ENCODE assay signal across 8 mouse cellular contexts in genomic region chr12:19387706-19388105, GRCm38 (mm10).
DNase-seq lines count a peak whose midpoint lies in the region; ATAC-seq lines count a peak whose summit lies in the region.
"Not testable (repeated sequence)": the region's sequence is repeated elsewhere in the genome, so short reads cannot be mapped to it uniquely, and the experiment has no call there.

No protein-coding gene starts in this region.

- H3K4me3 ChIP-seq in forebrain, embryonic 11.5 days (ENCODE audit: low read depth, low read length), result peak overlapping the region; percentile 28
- peak overlapping the region; percentile 41 for H3K4me3 ChIP-seq in heart, embryonic 11.5 days (ENCODE audit: low read depth, low read length)

- not testable (repeated sequence) for H3K4me2 ChIP-seq in forebrain, embryonic 11.5 days (ENCODE audit: low read depth, low read length, severe bottlenecking)
- peak overlapping the region; percentile 44 for H3K4me2 ChIP-seq in heart, embryonic 11.5 days

- peak; percentile 10 to 23 for DNase-seq in adrenal gland, adult 18-20 months (ENCODE audit: low spot score in 2 of 2)
- DNase-seq in forebrain, embryonic 11.5 days (ENCODE audit: low spot score), result not testable (repeated sequence)
- peak; percentile 9 for DNase-seq in kidney, adult 11 months
- DNase-seq in left cerebral cortex, adult 8-10 months (ENCODE audit: low spot score in 2 of 2), result peak; percentile 1 to 8
- peak; percentile 63 for DNase-seq in lung, postnatal 10 days
- peak; percentile 4 for DNase-seq in retina, postnatal 1 day
- peak; percentile 26 to 34 for DNase-seq in urinary bladder, adult 18-20 months (ENCODE audit: low spot score in 2 of 2)

- peak overlapping the region; percentile 29; the same call in 1 of the 2 replicates for H3K9ac ChIP-seq in forebrain, embryonic 11.5 days (ENCODE audit: low read length)
- 0 out of 2 replicates have a peak overlapping the region, but pooled peaks have one; percentile 43 for H3K9ac ChIP-seq in heart, embryonic 11.5 days (ENCODE audit: low read depth, low read length)

- not testable (repeated sequence) for H3K27me3 ChIP-seq in forebrain, embryonic 11.5 days (ENCODE audit: control insufficient read depth, insufficient read depth, low read length); heart, embryonic 11.5 days (ENCODE audit: control insufficient read depth, insufficient read depth, low read length)

- H3K4me1 ChIP-seq in forebrain, embryonic 11.5 days (replicated peaks; ENCODE audit: control insufficient read depth, insufficient read depth, low read length); heart, embryonic 11.5 days (ENCODE audit: control insufficient read depth, insufficient read depth, low read length): not testable (repeated sequence)

- 3% methylated on average over 19 of the region's 53 CpGs for WGBS in forebrain, embryonic 11.5 days
- 1% methylated on average over 32 of the region's 53 CpGs for WGBS in heart, embryonic 11.5 days (ENCODE audit: insufficient replicate concordance)

- not testable (repeated sequence) for H3K9me3 ChIP-seq in forebrain, embryonic 11.5 days (ENCODE audit: control insufficient read depth, low read length); heart, embryonic 11.5 days (replicated peaks; ENCODE audit: control insufficient read depth, low read length)

- ATAC-seq in forebrain, embryonic 11.5 days (replicated peaks; ENCODE audit: low FRiP score); heart, embryonic 11.5 days (replicated peaks; ENCODE audit: insufficient number of reproducible peaks, low FRiP score, low TSS enrichment): not testable (repeated sequence)

- H3K36me3 ChIP-seq in forebrain, embryonic 11.5 days (ENCODE audit: control insufficient read depth, insufficient read depth, low read length); heart, embryonic 11.5 days (ENCODE audit: control insufficient read depth, insufficient read depth, low read length): not testable (repeated sequence)

- not testable (repeated sequence) for H3K27ac ChIP-seq in forebrain, embryonic 11.5 days (ENCODE audit: low read depth, low read length); heart, embryonic 11.5 days (ENCODE audit: low read depth, low read length)
